Mouse (Mus musculus): ENCODE data around the gene Gmip.

The Gmip gene

DNA sequence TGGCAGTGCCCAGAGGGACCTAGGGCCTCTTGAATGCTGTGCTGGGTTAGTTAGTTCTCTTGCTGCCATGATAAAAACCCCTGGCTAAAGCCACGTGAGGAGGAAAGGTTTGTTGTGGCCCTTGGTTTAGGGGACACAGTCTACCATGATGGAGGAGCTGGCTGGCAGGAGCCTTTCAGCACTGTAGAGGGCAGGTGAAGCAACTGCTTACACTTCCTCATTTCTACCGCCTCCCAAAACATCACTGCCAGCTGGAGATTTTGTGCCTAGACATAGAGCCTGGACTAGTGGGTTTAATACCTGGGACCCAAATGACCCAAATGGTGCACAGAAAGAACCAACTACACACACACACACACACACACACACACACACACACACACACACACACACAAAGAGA, 52.8 kb downstream of the Gmip start:
- ATAC-seq (ENCODE audit: low TSS enrichment) = no peak

DNA sequence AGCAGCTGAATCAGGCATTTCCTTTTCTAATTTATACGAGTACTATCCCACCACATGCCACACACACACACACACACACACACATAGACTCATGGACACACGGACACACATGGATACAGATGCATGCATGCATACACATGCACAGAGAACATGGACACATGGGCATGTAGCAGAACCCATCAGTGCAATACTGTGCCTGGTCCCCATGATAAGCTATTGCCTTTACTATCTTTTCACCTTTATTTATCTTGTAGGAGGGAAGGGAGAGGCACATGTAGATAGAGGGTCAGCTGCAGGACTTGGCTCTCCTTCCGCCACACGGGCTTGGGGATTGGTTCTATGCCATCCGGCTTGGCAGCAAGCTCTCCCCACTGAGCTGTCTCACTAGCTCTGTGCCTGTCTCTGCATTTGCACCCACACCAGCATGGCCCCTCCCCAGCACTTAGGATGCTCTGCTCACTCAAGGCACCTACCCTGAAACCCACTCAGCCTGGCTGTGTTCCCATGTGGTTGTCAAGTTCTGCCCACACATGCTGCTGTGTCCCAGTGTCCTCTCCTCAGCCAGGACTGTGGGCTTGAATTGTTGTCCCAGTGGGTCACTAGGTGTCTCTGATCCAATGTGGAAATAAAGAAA, 55.0 kb downstream of the Gmip start:
- peak; percentile 77 for ATAC-seq (ENCODE audit: low TSS enrichment)

DNA sequence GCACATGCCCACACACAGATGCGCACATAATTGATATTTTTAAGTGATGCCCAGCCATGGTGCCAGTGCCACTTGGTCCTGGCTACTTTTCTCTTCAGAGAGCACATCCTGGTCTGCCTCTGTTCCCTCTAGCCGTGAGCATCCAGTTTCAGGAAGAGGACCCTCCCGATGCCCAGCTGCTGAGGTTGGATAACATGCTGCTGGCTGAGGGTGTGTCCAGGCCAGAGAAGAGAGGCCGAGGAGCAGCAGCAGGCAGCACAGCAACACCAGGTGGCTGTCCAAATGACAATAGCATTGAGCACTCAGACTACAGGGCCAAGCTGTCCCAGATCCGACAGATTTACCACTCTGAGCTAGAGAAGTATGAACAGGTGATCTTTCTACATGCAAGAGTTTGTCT, 55.7 kb downstream of the Gmip start:
- ATAC-seq (ENCODE audit: low TSS enrichment) = no peak

DNA sequence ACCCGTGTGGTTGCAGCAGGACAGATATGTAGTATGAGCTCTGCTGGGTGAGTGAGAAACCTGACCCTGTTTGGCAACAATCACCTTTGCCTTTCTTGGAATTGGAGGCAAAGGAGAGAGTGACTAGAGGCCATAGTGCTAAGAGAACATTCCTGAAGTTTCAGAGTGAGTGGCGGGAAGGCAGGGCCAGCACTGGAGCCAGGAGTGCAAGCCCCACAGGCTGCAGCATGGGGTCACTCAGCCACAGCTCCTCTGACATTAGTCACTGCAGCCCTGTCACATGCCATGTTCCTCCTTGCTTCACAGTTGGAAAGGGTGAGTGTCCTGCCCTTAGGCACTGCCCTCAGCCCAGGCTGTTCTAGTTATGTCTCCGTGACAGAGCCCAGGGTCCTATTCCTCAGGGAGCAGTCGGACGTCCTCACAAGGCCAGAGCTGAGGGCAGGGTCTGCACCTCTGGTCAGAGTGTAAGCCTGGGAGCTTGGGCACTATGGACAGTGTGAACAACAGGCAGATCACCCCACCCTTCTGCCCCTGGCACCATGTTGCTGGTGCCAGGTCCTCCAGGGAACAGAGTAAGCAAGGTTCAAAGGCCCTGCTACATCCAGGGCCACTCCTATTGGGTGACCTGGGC, 59.3 kb downstream of the Gmip start:
- ATAC-seq (ENCODE audit: low TSS enrichment) = no peak

DNA sequence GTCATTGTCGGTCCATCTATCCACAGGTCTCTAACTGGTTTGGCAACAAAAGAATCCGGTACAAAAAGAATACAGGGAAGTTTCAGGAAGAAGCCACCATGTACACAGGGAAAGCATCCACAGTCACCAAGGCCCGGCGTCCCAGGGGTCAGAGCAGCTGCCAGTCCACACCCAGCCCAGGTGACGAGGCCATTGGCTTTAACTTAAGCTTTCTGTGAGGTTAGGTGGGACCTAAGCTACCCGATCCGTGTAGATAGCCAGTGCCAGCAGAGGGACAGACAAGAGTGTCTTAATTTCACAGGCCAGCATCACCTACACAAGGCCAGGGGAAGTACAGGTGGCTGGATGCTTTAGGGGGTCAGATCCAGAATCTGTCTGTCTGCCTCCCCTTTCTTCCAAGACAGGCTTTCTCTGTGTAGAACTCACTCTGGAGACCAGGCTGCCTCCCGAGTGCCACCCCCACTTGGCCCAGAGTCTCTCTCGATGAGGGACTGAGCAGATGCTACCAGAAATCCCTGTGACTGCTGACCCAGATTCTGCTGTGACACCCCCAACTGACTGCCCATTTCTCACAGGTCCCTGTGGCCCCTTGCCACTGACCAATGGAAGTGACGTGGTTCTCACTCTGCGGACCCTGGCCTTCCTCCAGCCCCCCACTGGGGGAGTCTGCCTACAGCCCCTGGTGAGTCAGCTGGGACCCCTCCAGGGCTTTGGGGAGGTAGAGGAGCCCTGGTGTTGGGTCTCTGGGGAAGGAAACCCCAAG, 61.7 kb downstream of the Gmip start:
- peak; percentile 74 for ATAC-seq (ENCODE audit: low TSS enrichment)

DNA sequence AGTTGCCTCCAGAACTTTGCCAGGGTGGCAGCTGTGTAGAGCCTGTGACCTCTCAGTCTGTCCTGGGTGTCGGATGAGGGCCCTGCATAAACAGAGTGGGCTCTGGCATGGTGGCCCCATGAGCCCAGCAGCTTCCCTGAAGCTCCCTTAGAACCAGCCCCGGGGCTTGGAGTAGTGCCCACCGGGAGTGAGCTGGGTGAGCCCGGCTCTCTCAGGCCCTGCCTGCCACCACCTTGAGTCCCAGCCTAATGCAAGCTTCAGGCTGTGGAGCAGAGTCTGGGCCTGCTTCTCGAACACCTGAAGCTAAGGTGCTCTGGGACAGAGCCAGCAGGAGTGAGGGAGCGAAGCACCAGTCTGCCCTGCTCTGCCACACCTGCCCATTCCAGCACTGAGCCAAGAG, 62.4 kb downstream of the Gmip start:
- no peak for ATAC-seq (ENCODE audit: low TSS enrichment)
